Mouse (Mus musculus) liver, adult 2 months (tissue): ENCODE measurements around the gene Smc3. TPM values are rescaled to one million over a fixed set of nuclear protein-coding genes. Genes with fewer than 3 reads are reported as not detected.

Source experiments
- DNase-seq: peaks from one replicate; pipeline ENCODE4 v3.0.0-alpha.2; 2011; ENCODE audit warnings: low read depth, low spot score; ENCODE audit errors: extremely low read depth
- H3K27ac ChIP-seq: fragments of 200-500 bp; replicated peaks from 2 replicates; pipeline ENCODE4 v1.5.1; 2012; ENCODE audit warnings: low read depth, mild to moderate bottlenecking, control low read depth, inconsistent platforms, low read length; ENCODE audit not compliant: insufficient read depth
- H3K27me3 ChIP-seq: fragments of 200-500 bp; 2 replicates; pipeline ENCODE4 v1.6.1; 2012; ENCODE audit warnings: mild to moderate bottlenecking, moderate library complexity, low read length, inconsistent platforms; ENCODE audit not compliant: control insufficient read depth, insufficient read depth
- H3K36me3 ChIP-seq: fragments of 200-500 bp; 2 replicates; pipeline ENCODE4 v1.6.1; 2012; ENCODE audit warnings: low read length, inconsistent platforms; ENCODE audit not compliant: control insufficient read depth, insufficient read depth
- H3K4me1 ChIP-seq: fragments of 200-500 bp; 2 replicates; pipeline ENCODE4 v1.6.1; 2011; ENCODE audit warnings: low read length; ENCODE audit not compliant: control insufficient read depth, insufficient read depth
- H3K4me3 ChIP-seq: fragments of 200-500 bp; 2 replicates; pipeline ENCODE4 v1.5.1; 2011; ENCODE audit warnings: low read depth, mild to moderate bottlenecking, control low read depth, low read length, moderate library complexity; ENCODE audit not compliant: insufficient read depth
- H3K79me2 ChIP-seq: fragments of 200-500 bp; 2 replicates; pipeline ENCODE4 v1.6.1; 2012; ENCODE audit warnings: inconsistent platforms, mild to moderate bottlenecking, low read length, moderate library complexity; ENCODE audit not compliant: control insufficient read depth, insufficient read depth
- H3K9ac ChIP-seq: fragments of 200-500 bp; 2 replicates; pipeline ENCODE4 v1.6.1; 2012; ENCODE audit warnings: low read depth, mild to moderate bottlenecking, control low read depth, inconsistent platforms, low read length
- CTCF ChIP-seq: fragments of 200-500 bp; IDR thresholded peaks from 2 replicates; pipeline ENCODE4 v1.5.1; 2011; ENCODE audit warnings: low read depth, low read length, control low read depth
- POLR2A ChIP-seq: fragments of 200-500 bp; IDR thresholded peaks from 2 replicates; pipeline ENCODE4 v1.6.1; 2011; ENCODE audit warnings: low read length, control low read depth; ENCODE audit not compliant: insufficient read depth; ENCODE audit errors: extremely low read depth
- WGBS: fragments of 180-500 bp; shearing (Covaris S2); methylation state at CpG from one replicate; pipeline ENCODE4 v1.1.7; 2018; 5-methylcytosine and 5-hydroxymethylcytosine counted together
- polyA plus RNA-seq: library from polyadenylated mRNA; depleted of rRNA; stranded (reverse); fragments of >200 nt; gene quantifications from 2 replicates; pipeline ENCODE4 v1.2.3, GENCODE M21; 2012
- total RNA-seq: library from RNA; depleted of rRNA; stranded (reverse); fragments of >200 nt; gene quantifications from 2 replicates; pipeline ENCODE4 v1.2.3, GENCODE M21; 2014

Smc3 gene
- total and polyA plus RNA-seq, 2 experiments: 1.8 to 12.0 TPM

DNA sequence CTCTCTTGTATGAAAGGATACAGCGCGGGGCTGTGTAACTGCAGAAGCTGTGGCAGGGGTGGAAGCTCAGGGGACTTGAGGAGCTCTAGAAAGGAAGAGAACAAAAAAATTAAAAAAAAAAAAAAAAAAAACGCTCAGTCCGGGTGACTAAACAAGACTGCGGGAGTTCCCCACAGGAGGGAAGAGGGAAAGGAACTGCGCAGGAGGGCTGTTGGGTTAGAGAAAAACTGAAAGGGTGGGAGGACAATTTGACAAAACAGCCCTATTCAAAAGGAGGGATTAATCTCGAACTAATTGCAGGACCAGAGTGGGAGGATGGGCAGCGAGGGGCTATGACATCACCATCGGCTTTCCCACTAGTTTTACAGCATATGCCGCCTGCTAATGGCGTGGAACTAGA is 32.3 kb upstream of the Smc3 start:
- DNase-seq: no peak
- 0 out of 2 replicates have a peak, but pooled peaks cover 2% of the 10 kb centered on the region for H3K4me1 ChIP-seq
- H3K9ac ChIP-seq: no peak overlapping the region
- H3K36me3 ChIP-seq: no peaks in the 10 kb centered on the region
- H3K79me2 ChIP-seq: no peaks in the 10 kb centered on the region
- TF ChIP-seq CTCF (no peak), POLR2A (no peak)
- no peak overlapping the region for H3K4me3 ChIP-seq
- H3K27me3 ChIP-seq: no peaks in the 10 kb centered on the region
- 74% methylated on average over 11 of the region's 11 CpGs for WGBS
- H3K27ac ChIP-seq: no peak overlapping the region

DNA sequence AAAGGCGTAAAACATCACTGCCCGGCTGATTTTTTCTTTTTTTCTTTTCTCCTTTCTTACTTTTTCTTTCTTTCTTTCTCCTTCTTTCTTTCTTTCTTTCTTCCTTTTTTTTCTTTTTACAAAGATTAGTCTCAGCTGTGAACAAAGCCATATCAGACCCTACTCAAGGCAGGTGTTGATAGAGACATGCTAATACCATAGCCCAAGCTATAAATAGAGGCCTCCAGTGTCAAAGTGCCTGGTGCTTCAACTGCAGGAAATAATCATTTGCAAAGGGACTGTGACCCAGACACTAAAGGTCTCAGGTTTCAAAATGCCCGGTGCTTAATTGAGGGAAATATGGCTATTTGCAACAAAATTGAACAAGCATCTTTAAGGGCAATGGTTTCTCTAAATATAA is 31.6 kb upstream of the Smc3 start:
- no peaks in the 10 kb centered on the region for H3K27me3 ChIP-seq
- H3K79me2 ChIP-seq: no peaks in the 10 kb centered on the region
- no peak for DNase-seq
- no peak overlapping the region for H3K9ac ChIP-seq
- no peaks in the 10 kb centered on the region for H3K36me3 ChIP-seq
- H3K4me1 ChIP-seq: 0 out of 2 replicates have a peak, but pooled peaks cover 2% of the 10 kb centered on the region
- H3K27ac ChIP-seq: no peak overlapping the region
- TF ChIP-seq CTCF (no peak), POLR2A (no peak)
- no peak overlapping the region for H3K4me3 ChIP-seq
- WGBS: 79% methylated on average over 3 of the region's 3 CpGs

DNA sequence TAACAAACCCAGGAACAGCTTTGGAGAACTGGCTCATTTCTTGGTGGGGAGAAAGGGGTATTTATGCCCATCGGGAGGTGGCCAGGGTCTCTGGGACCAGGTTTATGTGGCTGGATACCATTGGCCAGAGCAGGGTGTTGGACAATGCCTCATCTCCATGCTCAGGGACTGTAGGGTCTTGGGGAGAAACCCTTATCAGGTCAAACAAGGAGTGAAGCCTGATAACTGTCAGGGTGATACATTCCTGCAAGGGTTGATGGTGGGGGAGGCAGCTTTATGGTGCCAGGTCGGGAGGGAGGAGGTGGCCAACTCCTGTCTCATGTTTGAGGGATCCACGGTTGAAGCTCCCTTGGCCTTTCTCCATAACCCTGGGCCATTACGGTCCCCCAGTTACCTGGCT is 29.1 kb upstream of the Smc3 start:
- Histone ChIP-seq H3K9ac (no peak overlapping the region), H3K4me3 (no peak overlapping the region), H3K36me3 (no peaks in the 10 kb centered on the region), H3K79me2 (no peaks in the 10 kb centered on the region), H3K27ac (no peak overlapping the region), H3K27me3 (no peaks in the 10 kb centered on the region), H3K4me1 (0 out of 2 replicates have a peak, but pooled peaks cover 2% of the 10 kb centered on the region)
- TF ChIP-seq CTCF: no peak
- no peak for TF ChIP-seq POLR2A
- DNase-seq: no peak
- WGBS: 82% methylated on average over 4 of the region's 4 CpGs

DNA sequence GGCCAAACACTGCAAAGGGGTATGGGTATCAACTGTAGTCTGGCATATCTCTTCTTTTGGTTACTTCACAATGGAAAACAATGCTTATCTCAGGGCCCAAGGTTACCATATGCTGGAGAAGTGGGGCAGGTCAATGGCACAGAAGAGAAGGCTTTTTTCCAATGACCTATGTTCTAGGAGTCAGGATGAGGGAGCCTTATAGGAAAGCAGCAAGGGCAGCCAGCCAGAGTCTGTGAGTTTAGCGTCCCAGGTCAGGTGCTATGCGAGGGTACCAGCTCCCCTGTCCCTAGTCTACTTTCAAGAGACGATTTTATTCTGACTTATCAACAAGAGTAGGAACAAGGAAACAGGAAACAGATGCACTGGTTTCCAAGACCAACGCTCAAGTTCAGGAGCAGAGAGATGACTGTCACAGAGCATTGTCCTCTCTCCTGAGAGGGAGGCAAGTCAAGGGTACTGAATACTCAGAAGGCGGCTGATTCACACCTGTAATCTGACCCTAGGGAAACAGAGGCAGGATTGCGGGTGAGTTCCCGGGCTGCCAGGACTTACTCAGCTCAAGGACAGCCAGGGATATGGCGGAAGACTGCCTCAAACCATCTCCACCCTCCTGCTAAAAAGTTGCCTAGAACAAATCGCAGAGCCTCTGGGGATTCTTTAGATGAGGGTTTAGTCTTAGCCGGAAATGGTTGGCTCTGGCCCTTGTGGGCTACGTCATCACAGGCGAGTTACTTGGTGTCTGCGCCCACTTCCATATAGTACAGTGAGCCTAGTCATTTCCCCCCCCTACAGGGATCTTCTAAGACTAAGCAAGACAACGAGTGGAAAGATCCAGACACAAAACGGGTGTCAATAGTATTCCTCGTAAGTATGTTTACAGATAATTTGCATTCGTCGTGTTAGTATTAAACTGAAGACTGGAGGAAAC is 28.4 kb upstream of the Smc3 start:
- Histone ChIP-seq H3K36me3 (no peaks in the 10 kb centered on the region), H3K79me2 (no peaks in the 10 kb centered on the region), H3K27ac (no peak overlapping the region), H3K4me3 (no peak overlapping the region), H3K4me1 (0 out of 2 replicates have a peak, but pooled peaks cover 2% of the 10 kb centered on the region), H3K27me3 (no peaks in the 10 kb centered on the region), H3K9ac (no peak overlapping the region)
- no peak for DNase-seq
- TF ChIP-seq CTCF: no peak
- TF ChIP-seq POLR2A: no peak
- WGBS: 77% methylated on average over 18 of the region's 18 CpGs

DNA sequence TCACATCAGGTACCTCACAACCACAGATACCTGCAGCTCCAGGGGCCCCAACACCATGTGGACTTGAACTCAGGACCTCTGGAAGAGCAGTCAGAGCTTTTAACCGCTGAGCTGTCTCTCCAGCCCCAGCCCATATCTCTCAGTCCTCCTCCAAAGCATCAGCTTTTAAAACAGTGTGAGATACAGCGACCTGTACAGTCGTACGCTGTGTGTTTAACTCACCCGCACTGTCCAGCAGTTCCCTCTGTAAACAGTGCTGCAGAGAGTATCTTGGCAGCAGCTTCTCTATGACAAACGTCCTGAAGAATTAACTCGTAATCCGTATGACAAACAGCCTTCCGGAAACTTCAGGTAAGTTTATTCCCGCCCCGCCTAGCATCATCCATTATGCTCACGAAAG is 27.6 kb upstream of the Smc3 start:
- Histone ChIP-seq H3K9ac (no peak overlapping the region), H3K4me3 (no peak overlapping the region), H3K36me3 (no peaks in the 10 kb centered on the region), H3K79me2 (no peaks in the 10 kb centered on the region), H3K4me1 (0 out of 2 replicates have a peak, but pooled peaks cover 2% of the 10 kb centered on the region), H3K27me3 (no peaks in the 10 kb centered on the region), H3K27ac (no peak overlapping the region)
- 33% methylated on average over 12 of the region's 12 CpGs for WGBS
- TF ChIP-seq CTCF: no peak
- TF ChIP-seq POLR2A: no peak
- DNase-seq: no peak

DNA sequence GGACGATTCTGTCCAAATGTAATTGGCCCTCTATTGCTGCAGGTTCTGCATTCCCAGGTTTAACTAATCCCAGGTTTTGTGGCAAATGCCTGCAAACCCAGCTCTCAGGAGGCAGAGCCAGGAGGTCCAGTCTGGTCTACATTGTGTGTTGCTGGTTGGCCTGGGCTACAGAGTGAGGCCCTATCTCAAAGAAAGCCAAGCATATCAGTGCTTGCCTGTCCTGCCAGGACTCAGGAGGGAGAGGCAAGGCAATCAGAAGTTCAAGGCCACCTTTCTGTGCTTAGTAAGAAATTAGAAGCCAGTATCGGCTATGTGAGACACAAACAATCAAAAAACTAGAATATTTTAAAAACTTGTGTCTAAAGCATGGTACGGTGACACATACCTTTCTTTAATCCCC is 27.0 kb upstream of the Smc3 start:
- TF ChIP-seq POLR2A (no peak), CTCF (no peak)
- DNase-seq: no peak
- H3K4me1 ChIP-seq: 0 out of 2 replicates have a peak, but pooled peaks cover 2% of the 10 kb centered on the region
- H3K27me3 ChIP-seq: no peaks in the 10 kb centered on the region
- no peak overlapping the region for H3K9ac ChIP-seq
- H3K4me3 ChIP-seq: no peak overlapping the region
- 88% methylated on average over 3 of the region's 3 CpGs for WGBS
- H3K36me3 ChIP-seq: no peaks in the 10 kb centered on the region
- H3K27ac ChIP-seq: no peak overlapping the region
- no peaks in the 10 kb centered on the region for H3K79me2 ChIP-seq
